Mouse (Mus musculus) small intestine, adult 2 months (tissue): ENCODE data around the gene Haao. TPM values are rescaled to one million over a fixed set of nuclear protein-coding genes. Genes with fewer than 3 reads are reported as not detected.

ENCODE experiments used
- H3K27ac ChIP-seq: fragments of 200-500 bp; 2 replicates; pipeline ENCODE4 v1.5.1; 2012; ENCODE audit warnings: low read depth, low read length, control low read depth, inconsistent platforms; ENCODE audit not compliant: insufficient read depth
- H3K27me3 ChIP-seq: fragments of 200-500 bp; 2 replicates; pipeline ENCODE4 v1.6.1; 2012; ENCODE audit warnings: mild to moderate bottlenecking, moderate library complexity, low read length, inconsistent platforms; ENCODE audit not compliant: control insufficient read depth, insufficient read depth
- H3K36me3 ChIP-seq: fragments of 200-500 bp; 2 replicates; pipeline ENCODE4 v1.6.1; 2012; ENCODE audit warnings: mild to moderate bottlenecking, low read length, control low read depth, inconsistent platforms; ENCODE audit not compliant: control insufficient read depth, insufficient read depth
- H3K4me1 ChIP-seq: fragments of 200-500 bp; 2 replicates; pipeline ENCODE4 v1.6.1; 2012; ENCODE audit warnings: low read length, inconsistent platforms, mixed read lengths; ENCODE audit not compliant: control insufficient read depth, insufficient read depth, insufficient read length
- H3K4me3 ChIP-seq: fragments of 200-500 bp; 2 replicates; pipeline ENCODE4 v1.5.1; 2012; ENCODE audit warnings: low read depth, mild to moderate bottlenecking, control low read depth, inconsistent platforms, low read length, moderate library complexity
- CTCF ChIP-seq: fragments of 200-500 bp; IDR thresholded peaks from 2 replicates; pipeline ENCODE4 v1.5.1; 2012; ENCODE audit warnings: low read depth, mild to moderate bottlenecking, control low read depth, inconsistent platforms, low read length, moderate library complexity, mixed read lengths; ENCODE audit not compliant: insufficient replicate concordance, insufficient read length; ENCODE audit errors: extremely low read depth
- POLR2A ChIP-seq: fragments of 200-500 bp; IDR thresholded peaks from 2 replicates; pipeline ENCODE4 v1.6.1; 2012; ENCODE audit warnings: low read depth, mild to moderate bottlenecking, control low read depth, inconsistent platforms, low read length, moderate library complexity
- WGBS: fragments of 180-500 bp; shearing (Covaris S2); methylation state at CpG from one replicate; pipeline ENCODE4 v1.1.7; 2018; 5-methylcytosine and 5-hydroxymethylcytosine counted together
- polyA plus RNA-seq: library from polyadenylated mRNA; depleted of rRNA; stranded (reverse); fragments of >200 nt; gene quantifications from 2 replicates; pipeline ENCODE4 v1.2.3, GENCODE M21; 2012; rRNA removed

The Haao gene
- 2.7 and 5.8 TPM in 2 replicates for polyA plus RNA-seq

GRCm38 (mm10) chr17:83847815-83848214, at the start of gene Haao:
Gene Haao (minus strand): TSS chr17:83847963.
- Histone ChIP-seq H3K27me3 (no peaks in the 10 kb centered on the region), H3K4me3 (peak within 1 kb of the TSS; percentile 51), H3K27ac (peak within 1 kb of the TSS; percentile 62), H3K4me1 (peaks cover 16% of the 10 kb centered on the region; the same call in 1 of the 2 replicates), H3K36me3 (no peaks in the 10 kb centered on the region)
- TF ChIP-seq CTCF (no peak), POLR2A (no peak)
- WGBS: 32% methylated on average over 3 of the region's 3 CpGs

- TF ChIP-seq POLR2A (no peak), CTCF (no peak)
- Histone ChIP-seq H3K27ac (peak overlapping the region; percentile 10; the same call in 1 of the 2 replicates), H3K36me3 (no peaks in the 10 kb centered on the region), H3K4me3 (no peak overlapping the region), H3K4me1 (peaks cover 8% of the 10 kb centered on the region; the same call in 1 of the 2 replicates), H3K27me3 (no peaks in the 10 kb centered on the region)
- 90% methylated on average over 8 of the region's 8 CpGs for WGBS
Observed at GRCm38 (mm10) chr17:83897361-83897799, 49.6 kb upstream of the Haao start.

GRCm38 (mm10) chr17:83896723-83897122, 49.0 kb upstream of the Haao start:
- no peak overlapping the region for H3K27ac ChIP-seq
- 44% methylated on average over 10 of the region's 10 CpGs for WGBS
- H3K4me1 ChIP-seq: peaks cover 8% of the 10 kb centered on the region; the same call in 1 of the 2 replicates
- no peaks in the 10 kb centered on the region for H3K27me3 ChIP-seq
- TF ChIP-seq POLR2A (no peak), CTCF (peak; percentile 48; the same call in 1 of the 2 replicates)
- no peak overlapping the region for H3K4me3 ChIP-seq
- H3K36me3 ChIP-seq: no peaks in the 10 kb centered on the region

- H3K27ac ChIP-seq: no peak overlapping the region
- no peaks in the 10 kb centered on the region for H3K36me3 ChIP-seq
- no peak for TF ChIP-seq POLR2A
- TF ChIP-seq CTCF: no peak
- 76% methylated on average over 8 of the region's 8 CpGs for WGBS
- H3K4me3 ChIP-seq: no peak overlapping the region
- H3K27me3 ChIP-seq: no peaks in the 10 kb centered on the region
- H3K4me1 ChIP-seq: peaks cover 8% of the 10 kb centered on the region; the same call in 1 of the 2 replicates
Observed at GRCm38 (mm10) chr17:83895321-83895770, 47.6 kb upstream of the Haao start.

- WGBS: 63% methylated on average over 4 of the region's 4 CpGs
- TF ChIP-seq CTCF: no peak
- no peak for TF ChIP-seq POLR2A
- Histone ChIP-seq H3K27me3 (no peaks in the 10 kb centered on the region), H3K36me3 (no peaks in the 10 kb centered on the region), H3K27ac (no peak overlapping the region), H3K4me3 (no peak overlapping the region), H3K4me1 (peaks cover 2% of the 10 kb centered on the region; the same call in 1 of the 2 replicates)
Observed at GRCm38 (mm10) chr17:83893134-83893533, 45.4 kb upstream of the Haao start.

GRCm38 (mm10) chr17:83891864-83892263, 44.1 kb upstream of the Haao start:
- no peak for TF ChIP-seq CTCF
- no peak for TF ChIP-seq POLR2A
- no peak overlapping the region for H3K27ac ChIP-seq
- H3K4me3 ChIP-seq: no peak overlapping the region

GRCm38 (mm10) chr17:83890373-83890696, 42.6 kb upstream of the Haao start:
- H3K27me3 ChIP-seq: no peaks in the 10 kb centered on the region
- H3K27ac ChIP-seq: peak overlapping the region; percentile 32; the same call in 1 of the 2 replicates
- no peaks in the 10 kb centered on the region for H3K36me3 ChIP-seq
- H3K4me3 ChIP-seq: no peak overlapping the region
- H3K4me1 ChIP-seq: peaks cover 2% of the 10 kb centered on the region; the same call in 1 of the 2 replicates
- TF ChIP-seq CTCF: no peak
- no peak for TF ChIP-seq POLR2A
- WGBS: 78% methylated on average over 5 of the region's 5 CpGs

More at GRCm38 (mm10) chr17:83891864-83892263, 44.1 kb upstream of the Haao start:
- no peaks in the 10 kb centered on the region for H3K36me3 ChIP-seq
- H3K27me3 ChIP-seq: no peaks in the 10 kb centered on the region
- WGBS: 86% methylated on average over 9 of the region's 9 CpGs
- peaks cover 2% of the 10 kb centered on the region; the same call in 1 of the 2 replicates for H3K4me1 ChIP-seq
